Mouse (Mus musculus) lung, postnatal 0 days (tissue): ENCODE measurements around the gene Iqsec1.

Experiments used
- CTCF ChIP-seq: IDR thresholded peaks from 2 replicates; pipeline ENCODE4 v1.5.1; 2016; ENCODE audit warnings: antibody characterized with exemption, mild to moderate bottlenecking
- EP300 ChIP-seq: IDR thresholded peaks from 2 replicates; pipeline ENCODE4 v1.6.1; 2016; ENCODE audit warnings: antibody characterized with exemption, mild to moderate bottlenecking, control low read depth

DNA sequence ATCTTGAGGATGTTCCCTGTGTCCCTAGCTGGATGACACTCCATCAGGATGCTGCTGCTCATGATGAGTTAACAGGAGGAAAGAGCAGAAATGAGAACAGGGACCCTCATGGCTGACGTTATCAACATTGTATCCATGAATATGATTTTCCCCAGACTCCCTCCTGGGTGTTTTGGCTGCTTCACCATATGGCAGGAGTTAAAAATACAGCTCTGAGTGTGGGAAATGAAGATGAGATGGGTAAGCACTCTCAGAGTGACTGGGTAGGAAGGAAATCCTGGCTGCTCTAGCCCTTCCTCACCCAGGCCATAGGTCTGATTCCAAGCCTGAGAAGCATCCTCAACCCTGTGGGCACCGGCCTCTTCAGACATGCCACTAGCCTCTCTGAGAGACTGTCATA lies 14.2 kb downstream of the Iqsec1 start:
- TF ChIP-seq EP300 (no peak), CTCF (no peak)
